Mouse (Mus musculus) CD4-positive, CD25-positive, alpha-beta regulatory T cell, adult 2 months (primary cell): ENCODE measurements around the gene Smurf1.

Experiments used
- DNase-seq: peaks from one replicate; pipeline ENCODE4 v3.0.0-alpha.2; 2012; ENCODE audit warnings: low read depth, low spot score

The Smurf1 gene

DNA sequence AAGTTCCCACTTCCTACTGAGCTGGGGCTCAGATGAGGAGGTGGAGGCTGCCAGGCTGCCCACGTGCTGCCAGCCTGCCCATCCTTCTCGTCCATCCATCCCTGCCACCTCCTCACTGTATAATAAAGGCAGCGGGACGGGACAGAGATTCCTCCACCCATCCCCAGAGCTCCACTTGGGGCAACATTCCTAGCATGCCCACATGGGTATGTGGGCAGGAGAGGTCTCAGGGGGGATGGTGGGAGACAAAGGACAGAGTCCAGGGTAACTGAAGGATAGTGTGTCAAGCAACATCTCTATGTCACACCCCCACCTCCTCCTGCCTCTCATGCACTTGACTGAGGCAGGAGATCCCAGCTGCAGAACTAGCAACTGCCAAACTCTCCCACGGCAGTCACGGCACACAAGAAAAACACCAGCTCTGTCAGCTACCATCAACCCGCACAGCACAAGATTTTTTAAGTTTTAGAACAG, 51.2 kb downstream of the Smurf1 start:
- no peak for DNase-seq

DNA sequence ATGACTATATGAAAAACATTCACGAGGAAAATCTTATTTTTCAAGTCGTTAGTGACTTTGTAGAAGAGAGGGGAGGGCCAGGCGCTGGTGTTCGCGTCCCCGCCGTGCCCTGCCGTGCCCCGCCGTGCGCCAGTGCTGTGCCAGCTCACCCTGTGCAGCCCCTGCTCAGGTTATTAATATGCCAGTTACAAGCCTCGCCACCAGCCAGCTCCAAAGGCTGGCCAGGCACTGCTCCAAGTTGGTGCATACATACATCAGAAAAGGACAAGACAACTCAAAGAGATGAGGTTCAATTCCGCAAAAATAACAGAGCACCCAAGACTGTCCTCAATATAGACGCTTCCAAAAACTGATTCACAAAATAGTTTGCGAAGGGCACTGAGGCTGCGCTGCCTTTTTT, 51.7 kb downstream of the Smurf1 start:
- DNase-seq = no peak

DNA sequence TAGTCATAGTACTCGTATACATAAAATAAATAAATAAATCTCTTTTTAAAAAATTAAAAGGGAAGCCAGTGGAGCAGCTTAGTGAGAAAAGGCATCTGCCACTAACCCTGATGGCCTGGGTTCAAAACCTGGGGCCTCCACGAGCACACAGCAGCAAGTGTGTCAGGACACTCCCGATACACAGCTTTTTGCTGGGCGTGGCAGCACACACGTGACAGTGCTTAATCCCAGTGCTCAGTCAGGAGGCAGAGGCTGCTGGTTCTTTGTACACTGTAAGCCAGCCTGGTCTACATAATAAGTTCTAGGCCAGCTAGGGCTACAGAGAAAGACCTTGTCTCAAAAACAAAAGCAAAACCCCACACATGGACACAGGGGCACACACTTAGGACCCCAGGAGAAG, 52.3 kb downstream of the Smurf1 start:
- DNase-seq = no peak

DNA sequence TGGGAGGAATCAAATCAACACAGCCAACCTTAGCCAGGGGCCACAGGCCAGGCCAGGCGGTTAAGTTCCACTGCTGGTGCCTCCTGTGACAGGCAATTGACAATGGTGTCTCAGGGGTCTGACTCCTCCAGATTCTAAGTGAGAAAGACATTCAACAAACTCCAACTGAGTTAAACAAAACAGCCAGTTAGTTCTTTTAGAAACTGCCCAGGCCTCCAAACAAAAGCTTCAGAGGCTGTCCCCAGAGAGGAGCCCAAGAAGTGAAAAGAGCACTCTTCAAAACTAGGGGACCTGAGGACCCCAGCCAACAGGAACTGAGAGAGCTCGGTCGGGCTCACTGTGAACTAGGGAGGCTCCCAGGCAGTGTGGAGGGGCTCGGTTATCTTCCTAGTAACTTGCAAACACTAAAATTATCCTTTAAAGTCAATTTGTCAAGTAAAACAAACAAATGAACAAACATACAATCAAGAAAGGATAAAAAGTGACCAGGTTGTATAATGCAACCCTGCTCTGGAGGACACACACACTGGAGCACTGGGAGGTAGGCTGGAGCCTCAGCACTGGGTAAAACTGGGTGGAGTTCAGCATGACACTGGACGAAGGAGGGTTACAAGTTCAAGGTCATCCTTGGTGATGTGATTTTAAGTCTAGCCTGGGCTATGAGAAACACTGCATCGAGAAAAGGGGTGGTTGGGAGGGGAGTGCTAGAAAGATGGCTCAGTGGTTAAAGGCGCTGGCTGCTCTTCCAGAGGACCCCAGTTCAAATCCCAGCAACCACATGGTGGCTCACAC, 52.9 kb downstream of the Smurf1 start:
- DNase-seq = no peak

DNA sequence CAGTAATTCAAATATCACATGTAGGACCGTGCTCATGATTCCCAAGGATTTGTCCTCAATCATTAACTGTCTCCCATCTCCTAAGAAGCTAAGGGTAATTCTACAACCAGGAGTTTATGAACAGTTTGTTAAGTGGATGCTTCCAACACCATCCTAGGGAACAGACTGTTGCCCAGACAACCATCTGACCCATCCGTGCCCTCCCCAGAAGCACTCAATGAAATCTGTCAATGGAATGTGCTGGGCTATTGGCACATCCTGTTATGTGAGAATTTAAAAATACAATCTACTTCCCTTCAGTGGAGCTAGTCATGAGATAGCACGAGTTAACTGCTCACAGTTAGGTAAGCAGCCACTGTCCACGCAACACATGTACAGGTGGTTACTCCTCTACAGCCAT, 56.1 kb downstream of the Smurf1 start:
- no peak for DNase-seq

DNA sequence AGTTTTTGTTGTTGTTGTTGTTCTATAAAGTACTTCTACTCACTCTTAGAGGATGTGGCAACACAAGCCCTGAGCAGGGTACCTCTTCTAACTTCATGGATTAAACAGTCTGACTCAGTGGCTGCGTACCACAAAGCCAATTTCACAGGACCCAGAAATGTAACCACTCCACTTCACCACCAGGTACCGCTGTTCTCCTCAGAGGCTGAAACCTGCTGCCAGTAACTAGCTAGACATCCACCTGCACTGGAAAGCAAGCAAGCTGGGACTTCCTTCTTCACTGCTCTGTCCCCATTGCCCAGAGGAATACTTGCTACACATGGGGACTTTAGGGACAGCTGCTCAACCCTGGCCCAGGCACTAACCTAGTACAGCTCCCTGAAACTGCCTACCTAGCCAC, 58.1 kb downstream of the Smurf1 start:
- peak; percentile 48 for DNase-seq

DNA sequence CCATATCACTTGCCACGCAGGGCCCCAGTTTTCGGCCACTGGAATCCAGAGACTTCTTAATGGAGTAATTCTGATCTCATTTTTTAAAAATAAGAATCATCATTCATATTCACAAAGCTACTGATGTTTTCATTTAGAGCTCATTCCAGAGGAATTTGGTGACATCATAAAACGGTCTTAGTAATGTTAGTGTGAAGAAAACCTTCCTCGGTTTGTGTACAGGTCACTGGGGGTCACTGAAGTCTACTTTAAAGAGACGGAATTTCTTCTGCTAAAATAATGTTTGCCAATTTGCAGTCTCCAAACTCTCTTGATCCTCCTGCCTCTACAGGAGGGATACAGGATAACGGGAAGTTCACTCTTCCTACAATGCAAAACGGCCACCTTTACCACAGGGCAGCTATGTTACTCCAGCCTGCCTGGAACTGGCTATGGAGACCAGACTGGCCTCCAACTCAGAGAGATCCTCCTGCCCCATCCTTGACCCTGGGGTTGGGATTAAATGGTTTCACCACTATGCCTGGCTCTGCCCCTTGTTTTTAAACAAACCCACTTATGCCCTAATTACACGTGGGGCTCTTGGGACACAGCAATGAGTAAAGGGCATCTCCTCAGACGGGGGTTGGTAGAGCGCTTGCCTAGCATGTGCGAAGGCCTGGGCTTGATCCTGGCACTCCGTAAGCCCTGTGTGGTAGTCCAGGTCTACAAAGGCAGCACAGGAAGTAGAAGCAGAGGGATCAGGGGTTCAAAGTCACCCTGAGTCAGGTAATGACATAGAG, 61.1 kb downstream of the Smurf1 start:
- DNase-seq = no peak

DNA sequence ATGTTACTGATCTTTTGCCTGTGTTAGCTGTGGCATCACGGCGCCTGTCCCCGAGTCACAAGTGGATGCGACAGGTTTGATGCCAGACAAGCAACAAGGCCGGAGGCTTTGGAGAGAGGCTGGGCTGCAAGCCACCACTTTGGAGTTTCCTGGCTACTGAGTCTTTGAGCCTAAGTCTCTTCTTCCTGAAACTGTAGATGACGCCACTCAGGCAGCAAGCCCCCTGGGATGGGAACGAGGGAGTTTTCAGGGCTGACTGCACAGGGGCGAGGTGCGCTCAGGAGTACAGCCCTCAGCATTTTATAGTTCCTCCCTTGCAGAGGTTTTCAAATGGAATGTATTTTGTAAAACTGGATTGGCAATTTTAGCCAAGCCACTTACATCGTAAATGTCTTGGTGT, 63.9 kb downstream of the Smurf1 start:
- no peak for DNase-seq

DNA sequence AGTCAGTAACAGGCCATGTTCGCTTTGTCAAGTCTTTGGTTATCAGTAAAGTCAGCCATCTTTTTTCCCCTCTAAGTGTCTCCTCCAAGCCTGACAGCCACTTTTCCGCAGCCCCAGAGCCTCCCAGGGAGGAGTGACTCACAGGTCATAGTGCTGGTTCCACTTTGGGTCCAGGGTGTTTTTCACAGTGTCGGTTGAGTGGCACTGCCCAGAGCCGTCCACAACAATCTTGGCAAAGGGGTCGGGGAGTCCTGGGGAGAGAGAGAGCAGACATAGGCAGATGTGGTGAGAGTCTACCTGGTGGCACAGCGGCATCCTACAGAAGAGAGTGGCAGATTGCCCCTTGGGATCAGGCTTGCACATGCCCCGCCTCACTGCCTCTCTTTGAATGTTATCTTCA, 64.6 kb downstream of the Smurf1 start:
- no peak for DNase-seq

GRCm38 (mm10) chr5:144898448-144899052, 67.1 kb downstream of the Smurf1 start:
- DNase-seq = no peak

- no peak for DNase-seq
Measured at GRCm38 (mm10) chr5:144897881-144898280, 67.8 kb downstream of the Smurf1 start.

DNA sequence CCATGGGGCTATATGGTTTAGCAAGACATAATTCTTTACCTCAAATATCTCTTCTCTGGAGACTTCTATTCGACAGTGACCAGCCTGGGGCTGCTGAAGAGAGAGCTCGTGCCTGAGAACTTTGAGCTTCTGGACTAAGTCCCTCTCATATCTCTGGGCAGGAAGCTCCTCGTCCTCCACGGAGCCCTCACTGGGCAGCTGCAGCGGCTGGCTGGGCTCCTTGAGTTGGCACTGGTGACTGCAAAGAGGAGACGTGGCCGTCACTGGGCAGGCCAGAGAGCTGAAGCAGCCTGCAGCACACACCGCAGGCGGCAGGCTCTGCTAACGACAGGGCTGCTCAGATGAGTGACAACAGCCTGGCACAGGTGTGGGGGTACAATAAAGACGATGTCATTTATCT, 74.4 kb downstream of the Smurf1 start:
- DNase-seq = no peak

- DNase-seq = no peak
Measured at GRCm38 (mm10) chr5:144885968-144886650, 79.5 kb downstream of the Smurf1 start.

DNA sequence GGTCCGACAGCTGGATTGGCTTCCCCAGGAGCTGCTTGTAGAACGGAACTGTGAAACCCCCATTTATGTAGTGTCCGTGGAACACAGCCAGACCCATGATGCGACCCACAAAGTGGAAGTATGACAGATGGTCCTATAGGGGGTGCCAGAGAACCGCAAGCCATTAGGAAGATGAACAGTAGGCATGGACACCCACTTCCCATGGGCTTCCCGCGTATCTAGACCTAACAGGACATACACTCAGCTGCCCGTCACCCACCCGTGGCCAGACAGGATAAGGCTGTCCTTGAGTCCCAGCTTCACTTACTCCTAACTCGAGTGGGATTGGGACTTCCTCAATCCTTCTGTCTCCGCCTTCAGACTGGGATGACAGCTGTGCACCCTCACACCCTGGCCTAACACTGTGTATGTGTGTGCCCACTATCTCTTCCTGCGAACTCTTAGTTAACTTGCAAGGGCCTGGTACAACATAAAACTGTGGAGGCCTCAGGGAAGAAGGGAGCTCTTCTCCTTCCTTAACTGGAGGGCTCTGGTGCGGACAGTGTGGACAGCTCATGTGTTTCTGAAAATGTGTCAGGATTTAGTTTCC, 80.9 kb downstream of the Smurf1 start:
- peak; percentile 17 for DNase-seq

DNA sequence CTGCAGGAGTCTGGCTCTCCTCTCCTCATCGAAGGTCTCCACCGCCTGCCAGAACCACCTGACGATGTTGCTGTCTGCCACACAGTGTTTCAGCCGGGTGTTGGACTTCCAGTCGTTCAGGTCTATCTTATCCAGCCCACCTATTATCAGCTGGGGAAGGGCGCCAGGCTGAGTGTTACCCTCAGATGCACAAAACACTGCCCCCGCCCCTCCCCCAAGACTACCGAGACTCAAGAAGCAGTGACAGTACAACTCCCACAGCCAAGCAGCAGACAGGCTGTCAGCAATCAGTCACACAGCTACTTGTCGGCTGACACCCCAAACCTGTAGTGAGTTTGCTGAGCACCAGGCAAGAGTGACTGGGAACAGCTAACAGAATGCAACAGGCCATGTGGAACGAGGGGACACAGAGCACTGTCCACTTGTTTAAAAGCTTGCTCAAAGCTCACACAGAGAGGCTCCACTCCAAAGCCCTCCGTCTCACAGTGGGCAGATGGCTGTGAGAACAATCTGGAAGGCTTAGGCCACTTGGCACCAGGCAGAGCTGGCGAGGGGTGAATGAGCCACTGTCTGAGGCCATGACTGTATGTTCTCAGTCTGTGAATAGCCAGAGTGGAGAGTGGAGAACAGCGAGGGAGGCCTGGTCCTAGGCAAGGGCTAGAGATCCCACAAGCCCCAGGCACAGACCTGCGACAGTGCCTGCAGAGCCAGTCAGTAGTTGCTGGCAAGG, 83.8 kb downstream of the Smurf1 start:
- DNase-seq = no peak

GRCm38 (mm10) chr5:144877021-144877420, 88.6 kb downstream of the Smurf1 start:
- no peak for DNase-seq

DNA sequence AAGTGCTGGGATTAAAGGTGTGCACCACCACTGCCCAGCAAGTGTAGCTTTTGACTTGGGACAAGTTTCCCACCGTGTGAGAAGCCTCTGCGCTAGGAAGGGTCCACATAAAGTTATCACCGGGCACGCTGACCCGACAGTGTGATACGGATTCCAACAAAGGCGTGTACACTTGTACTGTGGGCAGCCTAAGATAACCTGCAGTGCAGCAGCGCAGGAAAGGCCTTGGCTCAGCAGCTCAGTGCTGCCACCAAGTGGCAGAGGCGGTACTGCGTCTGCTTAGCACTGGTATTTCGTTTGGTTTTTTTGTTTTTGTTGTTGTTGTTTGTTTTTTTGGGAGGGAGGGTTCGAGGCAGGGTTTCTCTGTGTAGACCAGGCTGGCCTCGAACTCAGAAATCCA, 89.8 kb downstream of the Smurf1 start:
- peak; percentile 78 for DNase-seq

DNA sequence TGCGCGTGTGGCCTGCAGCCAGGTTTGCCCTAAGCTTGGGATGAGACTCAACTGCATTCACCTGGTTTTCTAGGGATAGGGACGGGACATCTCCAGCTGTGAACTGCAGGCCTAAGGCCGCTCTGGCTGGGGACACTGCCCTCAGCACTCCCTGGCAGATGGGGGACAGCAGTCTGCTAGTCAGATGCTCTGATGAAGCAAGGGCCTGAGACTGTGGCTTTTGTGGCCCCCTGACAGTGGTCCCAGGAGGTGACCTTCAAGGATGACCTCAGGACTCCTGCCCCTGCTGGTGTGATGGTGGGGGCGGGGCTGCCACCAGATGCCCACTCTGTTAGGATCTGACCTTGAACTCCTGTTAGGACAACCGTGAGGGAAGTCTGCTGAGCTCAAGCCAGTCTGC, 90.4 kb downstream of the Smurf1 start:
- DNase-seq = no peak

DNA sequence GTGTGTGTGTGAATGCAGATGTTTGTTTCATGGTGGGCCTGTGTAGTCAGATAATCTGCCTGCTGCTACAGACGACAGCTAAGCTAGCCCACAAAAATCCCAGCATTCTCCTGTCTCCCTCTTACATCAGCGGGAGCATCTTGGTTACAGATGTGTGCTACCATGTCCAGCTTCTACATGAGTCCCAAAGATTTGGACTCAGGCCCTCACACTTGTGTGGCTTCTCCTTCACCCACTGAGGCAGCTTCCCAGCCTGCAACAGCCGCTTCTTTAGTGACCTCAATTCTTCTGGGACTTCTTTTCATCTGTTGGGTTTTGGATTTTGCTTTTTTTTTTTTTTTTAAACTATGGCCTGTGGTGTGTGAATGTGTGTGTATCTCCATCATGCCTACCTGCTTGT, 92.8 kb downstream of the Smurf1 start:
- DNase-seq = no peak

DNA sequence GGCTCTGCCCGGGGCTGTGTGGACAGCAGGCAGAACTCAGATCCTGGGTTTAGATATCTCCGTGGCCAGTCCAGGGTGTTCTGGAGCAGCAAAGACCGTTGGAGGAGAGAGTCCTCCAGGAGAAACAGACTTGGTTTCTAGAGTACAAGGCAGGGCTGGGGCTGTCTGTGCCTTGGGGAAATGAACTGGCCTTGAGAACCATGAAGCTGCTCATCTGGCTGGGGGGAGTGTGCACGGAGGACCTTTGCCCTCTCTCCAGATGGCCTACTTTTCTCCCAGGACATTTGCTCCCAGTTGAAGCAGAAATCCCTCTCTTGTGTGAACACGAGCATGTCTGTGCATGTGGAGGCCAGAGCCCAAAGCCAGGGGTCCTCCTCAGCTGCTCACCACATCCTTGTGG, 93.3 kb downstream of the Smurf1 start:
- no peak for DNase-seq

- DNase-seq = peak; percentile 31
Measured at GRCm38 (mm10) chr5:144871775-144872174, 93.9 kb downstream of the Smurf1 start.
